Mouse (Mus musculus) embryonic fibroblast, embryonic 13.5 days (primary cell): Measurements from ENCODE around the gene Mpv17l. TPM values are rescaled to one million over a fixed set of nuclear protein-coding genes. Genes with fewer than 3 reads are reported as not detected.

Source experiments
- H3K27ac ChIP-seq: 2 replicates; pipeline ENCODE4 v1.5.1; 2012; ENCODE audit warnings: low read length, control low read depth, inconsistent platforms; ENCODE audit not compliant: insufficient read depth
- H3K4me1 ChIP-seq: 2 replicates; pipeline ENCODE4 v1.6.1; 2011; ENCODE audit warnings: low read length; ENCODE audit not compliant: control insufficient read depth, insufficient read depth
- H3K4me3 ChIP-seq: 2 replicates; pipeline ENCODE4 v1.5.1; 2011; ENCODE audit warnings: mild to moderate bottlenecking, control low read depth, low read length; ENCODE audit not compliant: insufficient read depth
- CTCF ChIP-seq: IDR thresholded peaks from 2 replicates; pipeline ENCODE4 v1.5.1; 2011; ENCODE audit warnings: mild to moderate bottlenecking, control low read depth, low read length, moderate library complexity, borderline replicate concordance; ENCODE audit not compliant: insufficient read depth
- POLR2A ChIP-seq: IDR thresholded peaks from 2 replicates; pipeline ENCODE4 v1.6.1; 2011; ENCODE audit warnings: low read depth, mild to moderate bottlenecking, control low read depth, low read length, moderate library complexity
- polyA plus RNA-seq: library from polyadenylated mRNA; stranded (reverse); fragments of >200 nt; gene quantifications from 2 replicates; pipeline ENCODE4 v1.2.4, GENCODE M21; 2011; ENCODE audit warnings: low read depth; ENCODE audit not compliant: missing spikeins, insufficient read length

The Mpv17l gene
- polyA plus RNA-seq, 1 experiment: 5.1 TPM

GRCm38 (mm10) chr16:13994502-13994901 lies 91.5 kb downstream of the Mpv17l start:
- Histone ChIP-seq H3K4me1 (peaks cover 2% of the 10 kb centered on the region; the same call in 1 of the 2 replicates), H3K27ac (no peak overlapping the region), H3K4me3 (no peak overlapping the region)
- TF ChIP-seq CTCF (no peak), POLR2A (no peak)

Other genes with a start within 250 kb of the Mpv17l start
- gene Parn, start 235.0 kb upstream of the Mpv17l start, polyA plus RNA-seq: 33.4 and 38.1 TPM in 2 replicates
- gene Bfar, start 231.3 kb upstream of the Mpv17l start, polyA plus RNA-seq: 40.0 and 51.7 TPM in 2 replicates
- 2.7 and 3.8 TPM in 2 replicates for gene 3110001I22Rik, start 231.2 kb upstream of the Mpv17l start, polyA plus RNA-seq
- not detected in 2 replicates for gene Pla2g10, start 172.2 kb upstream of the Mpv17l start, polyA plus RNA-seq
- 52.4 and 52.5 TPM in 2 replicates for gene Rrn3, start 122.5 kb upstream of the Mpv17l start, polyA plus RNA-seq
- 73.3 and 82.0 TPM in 2 replicates for gene Ntan1, start 84.3 kb upstream of the Mpv17l start, polyA plus RNA-seq
- 195 and 220 TPM in 2 replicates for gene Pdxdc1, start within 50 bp of the Mpv17l start, polyA plus RNA-seq
- 0.65 and 1.1 TPM in 2 replicates for gene 2900011O08Rik, start 83.4 kb downstream of the Mpv17l start, polyA plus RNA-seq
- gene Ifitm7, start 83.7 kb downstream of the Mpv17l start, polyA plus RNA-seq: not detected in 2 replicates